Mouse (Mus musculus) liver, embryonic 12.5 days (tissue): Measurements from ENCODE around the gene Edc4. TPM values are rescaled to one million over a fixed set of nuclear protein-coding genes. Genes with fewer than 3 reads are reported as not detected.

ENCODE experiments used
- ATAC-seq: fragments of 200-750 bp; cut with Nextera tagmentation; 2 replicates; pipeline ENCODE4 v1.8.0; 2017; ENCODE audit warnings: moderate number of reproducible peaks, mild to moderate bottlenecking, moderate library complexity
- H3K27ac ChIP-seq: fragments of 300-500 bp; sonication (generic); 2 replicates; pipeline ENCODE4 v1.5.1; 2016; ENCODE audit warnings: mild to moderate bottlenecking
- H3K27me3 ChIP-seq: fragments of 300-500 bp; sonication (generic); replicated peaks from 2 replicates; pipeline ENCODE4 v1.6.1; 2016; ENCODE audit warnings: mild to moderate bottlenecking, moderate library complexity
- H3K36me3 ChIP-seq: fragments of 300-500 bp; sonication (generic); 2 replicates; pipeline ENCODE4 v1.6.1; 2016; ENCODE audit warnings: mild to moderate bottlenecking, moderate library complexity
- H3K4me1 ChIP-seq: fragments of 300-500 bp; sonication (generic); 2 replicates; pipeline ENCODE4 v1.6.1; 2016
- H3K4me2 ChIP-seq: fragments of 300-500 bp; sonication (generic); 2 replicates; pipeline ENCODE4 v1.6.1; 2016; ENCODE audit warnings: mild to moderate bottlenecking, moderate library complexity
- H3K4me3 ChIP-seq: fragments of 300-500 bp; sonication (generic); 2 replicates; pipeline ENCODE4 v1.5.1; 2016; ENCODE audit warnings: mild to moderate bottlenecking, moderate library complexity
- H3K9ac ChIP-seq: fragments of 300-500 bp; sonication (generic); 2 replicates; pipeline ENCODE4 v1.6.1; 2016; ENCODE audit warnings: mild to moderate bottlenecking, moderate library complexity
- H3K9me3 ChIP-seq: fragments of 300-500 bp; sonication (generic); replicated peaks from 2 replicates; pipeline ENCODE4 v1.6.1; 2016; ENCODE audit warnings: mild to moderate bottlenecking, moderate library complexity
- WGBS: fragments of 180-500 bp; shearing (Covaris S2); methylation state at CpG from one replicate; pipeline ENCODE4 v1.1.7; 2016; ENCODE audit not compliant: insufficient replicate concordance; 5-methylcytosine and 5-hydroxymethylcytosine counted together
- polyA plus RNA-seq: library from polyadenylated mRNA; unstranded; fragments of >200 nt; fragmentation: Nextera tagmentation; extraction: Ambion mirVana; gene quantifications from 2 replicates; pipeline ENCODE4 v1.2.1, GENCODE M21; 2016

The Edc4 gene
- polyA plus RNA-seq, 1 experiment from 2014 or later, result 30.1 TPM

DNA sequence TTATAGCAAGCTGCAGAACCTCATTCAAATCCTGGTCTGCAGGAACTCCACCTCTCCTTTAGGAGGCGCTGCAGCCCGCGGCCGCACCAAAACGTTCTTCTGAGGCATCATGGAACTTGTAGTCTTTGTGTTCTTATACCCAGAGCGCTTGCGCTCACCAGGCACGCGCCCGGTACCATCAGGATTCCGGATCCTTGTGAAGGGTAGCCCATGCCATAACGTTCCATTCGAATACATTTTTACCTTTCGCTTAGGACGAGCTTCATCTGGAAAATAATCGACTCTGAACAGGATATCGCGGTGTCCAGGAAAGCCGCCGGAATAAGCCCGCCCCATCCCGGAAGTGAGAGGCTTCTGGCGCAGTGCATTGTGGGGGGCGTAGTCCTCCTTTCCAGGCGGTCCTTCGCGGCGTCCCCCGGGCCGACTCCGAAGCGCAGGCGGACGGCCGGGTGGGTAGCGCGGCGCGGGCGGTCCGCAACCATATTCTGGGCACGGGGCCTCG lies 25.9 kb upstream of the Edc4 start, which contains the start of gene Thap11:
Gene Thap11, plus strand, starts transcription at position 418 of the 502 bp plus-strand sequence.
- Histone ChIP-seq H3K9ac (peak within 1 kb of the TSS; percentile 83), H3K4me3 (peak within 1 kb of the TSS; percentile 87), H3K4me2 (peak within 1 kb of the TSS; percentile 98), H3K4me1 (peaks cover 66% of the 10 kb centered on the region), H3K36me3 (peaks cover 13% of the 10 kb centered on the region), H3K27me3 (no peaks in the 10 kb centered on the region), H3K27ac (peak within 1 kb of the TSS; percentile 91), H3K9me3 (no peaks in the 10 kb centered on the region)
- ATAC-seq, result peak; percentile 84
- WGBS, result under 1% methylated on average over 43 of the region's 43 CpGs

- peak; percentile 29 for ATAC-seq
- WGBS, result under 1% methylated on average over 71 of the region's 71 CpGs
- H3K36me3 ChIP-seq, result peaks cover 11% of the 10 kb centered on the region
- H3K4me2 ChIP-seq, result peak overlapping the region; percentile 98
- no peaks in the 10 kb centered on the region for H3K27me3 ChIP-seq
- H3K27ac ChIP-seq, result peak overlapping the region; percentile 91
- no peaks in the 10 kb centered on the region for H3K9me3 ChIP-seq
- H3K4me3 ChIP-seq, result peak overlapping the region; percentile 87
- H3K4me1 ChIP-seq, result peaks cover 64% of the 10 kb centered on the region
- peak overlapping the region; percentile 83 for H3K9ac ChIP-seq
Observed at GRCm38 (mm10) chr8:105855248-105856167, 25.2 kb upstream of the Edc4 start.

DNA sequence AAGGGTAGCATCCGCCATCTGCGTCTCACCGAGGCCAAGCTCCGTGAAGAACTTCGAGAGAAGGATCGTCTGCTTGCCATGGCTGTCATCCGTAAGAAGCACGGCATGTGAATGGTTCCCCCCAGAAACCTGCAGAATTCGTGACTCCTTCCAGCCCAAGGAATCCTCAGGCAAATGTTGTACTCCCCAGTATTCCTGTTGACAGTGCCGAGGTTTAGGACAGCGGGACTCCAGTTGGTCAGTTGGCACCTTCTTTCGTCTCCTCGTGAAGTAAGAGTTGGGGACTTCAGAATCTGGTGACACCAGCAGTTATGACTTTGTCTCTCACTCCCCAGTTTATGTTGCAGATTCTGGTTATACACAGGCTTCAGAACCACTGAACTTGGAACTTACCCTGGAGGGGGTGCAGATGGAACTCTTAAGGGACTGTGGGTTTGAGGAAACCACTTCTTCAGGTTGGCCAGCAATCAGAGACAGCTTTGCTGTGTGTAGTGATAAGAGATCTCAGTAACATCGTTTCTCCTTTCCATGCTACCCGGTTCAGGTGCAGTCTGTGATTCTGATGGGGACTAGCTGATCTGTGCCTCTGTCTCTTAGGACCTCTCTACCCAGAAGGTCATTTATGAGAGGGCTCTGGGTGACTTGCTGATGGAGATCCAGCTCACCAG lies 24.4 kb upstream of the Edc4 start:
- Histone ChIP-seq H3K4me2 (peak overlapping the region; percentile 98), H3K9ac (peak overlapping the region; percentile 83), H3K4me3 (peak overlapping the region; percentile 87), H3K9me3 (no peaks in the 10 kb centered on the region), H3K27me3 (no peaks in the 10 kb centered on the region), H3K4me1 (peaks cover 62% of the 10 kb centered on the region), H3K36me3 (peaks cover 11% of the 10 kb centered on the region), H3K27ac (peak overlapping the region; percentile 91)
- ATAC-seq, result no peak
- WGBS, result 10% methylated on average over 15 of the region's 15 CpGs

DNA sequence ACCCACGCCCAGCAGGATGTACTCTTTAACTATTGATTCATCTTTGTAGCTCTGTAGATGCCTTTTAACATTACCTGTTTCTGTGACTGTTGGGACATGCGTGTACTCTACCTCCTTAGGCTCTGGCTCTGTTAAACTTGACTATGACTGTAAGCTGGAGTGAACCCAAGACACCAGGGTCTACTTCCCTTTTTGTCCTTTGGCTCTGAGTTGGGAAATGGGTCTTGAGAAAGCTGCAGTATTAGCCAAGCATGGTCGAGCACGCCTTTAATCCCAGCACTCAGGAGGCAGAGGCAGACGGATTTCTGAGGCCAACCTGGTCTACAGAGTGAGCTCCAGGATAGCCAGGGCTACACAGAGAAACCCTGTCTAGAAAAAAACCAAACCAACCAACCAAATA lies 22.2 kb upstream of the Edc4 start:
- Histone ChIP-seq H3K4me3 (no peak overlapping the region), H3K4me2 (peak overlapping the region; percentile 98), H3K27ac (peak overlapping the region; percentile 95), H3K9ac (peak overlapping the region; percentile 40; the same call in 1 of the 2 replicates), H3K9me3 (no peaks in the 10 kb centered on the region), H3K27me3 (no peaks in the 10 kb centered on the region), H3K36me3 (peaks cover 22% of the 10 kb centered on the region), H3K4me1 (peaks cover 76% of the 10 kb centered on the region)
- ATAC-seq, result no peak
- WGBS, result 63% methylated on average over 5 of the region's 5 CpGs

DNA sequence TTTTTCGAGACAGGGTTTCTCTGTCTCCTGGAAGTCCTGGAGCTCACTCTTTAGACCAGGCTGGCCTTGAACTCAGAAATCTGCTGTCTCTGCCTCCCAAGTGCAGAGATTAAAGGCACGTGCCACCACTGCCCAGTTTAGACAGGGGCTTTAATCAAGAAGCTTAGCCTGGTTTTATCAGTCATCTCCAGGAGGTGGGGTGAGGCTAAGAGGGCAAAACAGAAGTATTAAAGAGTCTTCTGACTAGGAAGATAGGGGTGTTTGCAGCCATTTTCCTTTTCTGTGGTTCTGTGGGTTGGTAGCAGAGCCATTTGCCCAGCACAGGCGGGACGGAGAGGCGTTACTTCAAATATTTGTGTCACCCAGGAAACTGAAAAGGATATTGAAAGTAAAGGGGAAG lies 21.4 kb upstream of the Edc4 start:
- H3K9ac ChIP-seq, result peak overlapping the region; percentile 96
- 17% methylated on average over 5 of the region's 5 CpGs for WGBS
- H3K9me3 ChIP-seq, result no peaks in the 10 kb centered on the region
- H3K4me1 ChIP-seq, result peaks cover 83% of the 10 kb centered on the region
- peak overlapping the region; percentile 95 for H3K27ac ChIP-seq
- no peaks in the 10 kb centered on the region for H3K27me3 ChIP-seq
- ATAC-seq, result no peak
- peaks cover 30% of the 10 kb centered on the region for H3K36me3 ChIP-seq
- peak overlapping the region; percentile 97 for H3K4me3 ChIP-seq
- H3K4me2 ChIP-seq, result peak overlapping the region; percentile 98

GRCm38 (mm10) chr8:105860143-105860981 lies 20.3 kb upstream of the Edc4 start, which contains the start of gene Nutf2:
Gene Nutf2, plus strand, starts transcription at chr8:105860580.
- Histone ChIP-seq H3K4me1 (peaks cover 88% of the 10 kb centered on the region), H3K9me3 (no peaks in the 10 kb centered on the region), H3K9ac (peak within 1 kb of the TSS; percentile 96), H3K4me3 (peak within 1 kb of the TSS; percentile 97), H3K36me3 (peaks cover 39% of the 10 kb centered on the region), H3K4me2 (peak within 1 kb of the TSS; percentile 98), H3K27me3 (no peaks in the 10 kb centered on the region), H3K27ac (peak within 1 kb of the TSS; percentile 95)
- ATAC-seq, result peak; percentile 96
- 2% methylated on average over 59 of the region's 59 CpGs for WGBS

- H3K4me1 ChIP-seq, result peaks cover 88% of the 10 kb centered on the region
- H3K27me3 ChIP-seq, result no peaks in the 10 kb centered on the region
- ATAC-seq, result no peak
- peak overlapping the region; percentile 98 for H3K4me2 ChIP-seq
- peak overlapping the region; percentile 96 for H3K9ac ChIP-seq
- H3K27ac ChIP-seq, result peak overlapping the region; percentile 95
- H3K36me3 ChIP-seq, result peaks cover 55% of the 10 kb centered on the region
- no peaks in the 10 kb centered on the region for H3K9me3 ChIP-seq
- H3K4me3 ChIP-seq, result peak overlapping the region; percentile 97
- 0% methylated on average over 1 of the region's 1 CpGs for WGBS
Observed at GRCm38 (mm10) chr8:105861951-105862350, 18.7 kb upstream of the Edc4 start.

GRCm38 (mm10) chr8:105866364-105867029 lies 14.2 kb upstream of the Edc4 start:
- Histone ChIP-seq H3K4me1 (peaks cover 76% of the 10 kb centered on the region), H3K4me2 (no peak overlapping the region), H3K27me3 (no peaks in the 10 kb centered on the region), H3K9me3 (no peaks in the 10 kb centered on the region), H3K9ac (peak overlapping the region; percentile 7; the same call in 1 of the 2 replicates), H3K27ac (peak overlapping the region; percentile 59), H3K4me3 (no peak overlapping the region), H3K36me3 (peaks cover 87% of the 10 kb centered on the region)
- peak; percentile 47; the same call in 1 of the 2 replicates for ATAC-seq
- 39% methylated on average over 6 of the region's 6 CpGs for WGBS

GRCm38 (mm10) chr8:105874301-105874700 lies 6.4 kb upstream of the Edc4 start:
- Histone ChIP-seq H3K36me3 (peaks cover 94% of the 10 kb centered on the region), H3K9ac (no peak overlapping the region), H3K4me3 (no peak overlapping the region), H3K27me3 (no peaks in the 10 kb centered on the region), H3K4me1 (peaks cover 20% of the 10 kb centered on the region), H3K9me3 (no peaks in the 10 kb centered on the region), H3K4me2 (no peak overlapping the region), H3K27ac (no peak overlapping the region; the same call in 1 of the 2 replicates)
- ATAC-seq, result no peak
- 86% methylated on average over 6 of the region's 6 CpGs for WGBS

GRCm38 (mm10) chr8:105889756-105890465 lies 9.2 kb downstream of the Edc4 start:
- WGBS, result 84% methylated on average over 12 of the region's 12 CpGs
- peaks cover 6% of the 10 kb centered on the region for H3K4me1 ChIP-seq

More at GRCm38 (mm10) chr8:105889756-105890465, 9.2 kb downstream of the Edc4 start:
- Histone ChIP-seq H3K4me3 (no peak overlapping the region), H3K9me3 (no peaks in the 10 kb centered on the region), H3K27me3 (no peaks in the 10 kb centered on the region), H3K36me3 (peaks cover 98% of the 10 kb centered on the region), H3K27ac (no peak overlapping the region), H3K9ac (no peak overlapping the region), H3K4me2 (no peak overlapping the region)
- ATAC-seq, result no peak
